Mouse (Mus musculus) lung, postnatal 0 days (tissue): ENCODE data around the gene Slc6a4. TPM values are rescaled to one million over a fixed set of nuclear protein-coding genes. Genes with fewer than 3 reads are reported as not detected.
A peak's percentile ranks its signal among the peaks of the same experiment; 100 is the strongest.

ENCODE experiments used
- ATAC-seq: fragments of 200-750 bp; cut with Nextera tagmentation; 2 replicates; pipeline ENCODE4 v1.8.0; 2017; ENCODE audit warnings: moderate library complexity
- DNase-seq: peaks from one replicate; pipeline ENCODE4 v3.0.0-alpha.2; 2016; ENCODE audit warnings: low spot score
- H3K27ac ChIP-seq: fragments of 300-500 bp; sonication (generic); 2 replicates; pipeline ENCODE4 v1.5.1; 2014; ENCODE audit warnings: antibody characterized with exemption, mild to moderate bottlenecking, low read length, mixed read lengths
- H3K27me3 ChIP-seq: fragments of 300-500 bp; sonication (generic); replicated peaks from 2 replicates; pipeline ENCODE4 v1.6.1; 2014; ENCODE audit warnings: low read length, mixed read lengths; ENCODE audit not compliant: insufficient read depth
- H3K36me3 ChIP-seq: fragments of 300-500 bp; sonication (generic); 2 replicates; pipeline ENCODE4 v1.6.1; 2014; ENCODE audit warnings: low read length, mixed read lengths; ENCODE audit not compliant: insufficient read depth
- H3K4me1 ChIP-seq: fragments of 300-500 bp; sonication (generic); 2 replicates; pipeline ENCODE4 v1.6.1; 2014; ENCODE audit warnings: antibody characterized with exemption, low read depth, low read length, mixed read lengths; ENCODE audit not compliant: insufficient read depth
- H3K4me2 ChIP-seq: fragments of 300-500 bp; sonication (generic); replicated peaks from 2 replicates; pipeline ENCODE4 v1.6.1; 2014; ENCODE audit warnings: low read depth, mild to moderate bottlenecking, low read length, moderate library complexity, mixed read lengths
- H3K4me3 ChIP-seq: fragments of 300-500 bp; sonication (generic); 2 replicates; pipeline ENCODE4 v1.5.1; 2014; ENCODE audit warnings: low read depth, low read length
- H3K9ac ChIP-seq: fragments of 300-500 bp; sonication (generic); replicated peaks from 2 replicates; pipeline ENCODE4 v1.6.1; 2014; ENCODE audit warnings: low read depth, mild to moderate bottlenecking
- H3K9me3 ChIP-seq: fragments of 300-500 bp; sonication (generic); 2 replicates; pipeline ENCODE4 v1.6.1; 2016; ENCODE audit warnings: low read length, mixed read lengths
- CTCF ChIP-seq: IDR thresholded peaks from 2 replicates; pipeline ENCODE4 v1.5.1; 2016; ENCODE audit warnings: antibody characterized with exemption, mild to moderate bottlenecking
- EP300 ChIP-seq: IDR thresholded peaks from 2 replicates; pipeline ENCODE4 v1.6.1; 2016; ENCODE audit warnings: antibody characterized with exemption, mild to moderate bottlenecking, control low read depth
- WGBS: fragments of 180-500 bp; shearing (Covaris S2); extraction: QIAGEN DNeasy Blood & Tissue Kit; methylation state at CpG from one replicate; pipeline ENCODE4 v1.1.7; 2014; 5-methylcytosine and 5-hydroxymethylcytosine counted together
- polyA plus RNA-seq: library from polyadenylated mRNA; unstranded; fragments of >200 nt; fragmentation: Nextera tagmentation; extraction: Ambion mirVana; gene quantifications from 2 replicates; pipeline ENCODE4 v1.2.1, GENCODE M21; 2015

Gene Slc6a4
- polyA plus RNA-seq, 1 experiment from 2014 or later, result 1.8 TPM

GRCm38 (mm10) chr11:77009069-77010025 is 10.9 kb downstream of the Slc6a4 start:
- Histone ChIP-seq H3K4me1 (no peaks in the 10 kb centered on the region), H3K36me3 (no peaks in the 10 kb centered on the region), H3K9me3 (no peaks in the 10 kb centered on the region), H3K27ac (no peak overlapping the region), H3K4me2 (no peak overlapping the region), H3K9ac (no peak overlapping the region), H3K27me3 (no peaks in the 10 kb centered on the region), H3K4me3 (no peak overlapping the region)
- DNase-seq (no peak), ATAC-seq (no peak)
- TF ChIP-seq CTCF (no peak), EP300 (no peak)
- 55% methylated on average over 16 of the region's 16 CpGs for WGBS

- Histone ChIP-seq H3K4me3 (no peak overlapping the region), H3K4me1 (no peaks in the 10 kb centered on the region), H3K9me3 (no peaks in the 10 kb centered on the region), H3K4me2 (no peak overlapping the region), H3K9ac (no peak overlapping the region), H3K27ac (no peak overlapping the region), H3K36me3 (no peaks in the 10 kb centered on the region), H3K27me3 (no peaks in the 10 kb centered on the region)
- DNase-seq (no peak), ATAC-seq (no peak)
- WGBS, result 71% methylated on average over 10 of the region's 10 CpGs
- TF ChIP-seq CTCF (no peak), EP300 (no peak)
These were observed 12.5 kb downstream of the Slc6a4 start for GRCm38 (mm10) chr11:77010762-77011475.

GRCm38 (mm10) chr11:77018046-77018445 is 19.6 kb downstream of the Slc6a4 start:
- Histone ChIP-seq H3K9ac (no peak overlapping the region), H3K4me1 (no peaks in the 10 kb centered on the region), H3K27ac (no peak overlapping the region), H3K4me3 (no peak overlapping the region), H3K9me3 (no peaks in the 10 kb centered on the region), H3K27me3 (no peaks in the 10 kb centered on the region), H3K36me3 (no peaks in the 10 kb centered on the region), H3K4me2 (no peak overlapping the region)
- TF ChIP-seq EP300, result no peak
- TF ChIP-seq CTCF, result no peak
- whole genome bisulfite sequencing, result 87% methylated on average over 11 of the region's 11 CpGs
- DNase-seq (no peak), ATAC-seq (no peak)

- no peak overlapping the region for H3K9ac ChIP-seq
- 18% methylated on average over 8 of the region's 8 CpGs for WGBS
- H3K9me3 ChIP-seq, result no peaks in the 10 kb centered on the region
- no peak overlapping the region for H3K4me3 ChIP-seq
- no peaks in the 10 kb centered on the region for H3K4me1 ChIP-seq
- H3K27me3 ChIP-seq, result no peaks in the 10 kb centered on the region
- no peaks in the 10 kb centered on the region for H3K36me3 ChIP-seq
- DNase-seq (no peak), ATAC-seq (no peak)
- TF ChIP-seq EP300 (no peak), CTCF (no peak)
- H3K27ac ChIP-seq, result no peak overlapping the region
- H3K4me2 ChIP-seq, result no peak overlapping the region
These were observed 21.1 kb downstream of the Slc6a4 start for GRCm38 (mm10) chr11:77019539-77019938.

GRCm38 (mm10) chr11:77021749-77022396 is 23.5 kb downstream of the Slc6a4 start:
- H3K4me1 ChIP-seq, result no peaks in the 10 kb centered on the region
- ATAC-seq (no peak), DNase-seq (no peak)
- TF ChIP-seq CTCF, result no peak
- TF ChIP-seq EP300, result no peak
- H3K9ac ChIP-seq, result no peak overlapping the region
- no peaks in the 10 kb centered on the region for H3K27me3 ChIP-seq
- H3K4me3 ChIP-seq, result no peak overlapping the region
- no peak overlapping the region for H3K27ac ChIP-seq
- H3K4me2 ChIP-seq, result no peak overlapping the region
- H3K9me3 ChIP-seq, result no peaks in the 10 kb centered on the region
- H3K36me3 ChIP-seq, result no peaks in the 10 kb centered on the region
- WGBS, result 60% methylated on average over 9 of the region's 9 CpGs

- Histone ChIP-seq H3K36me3 (no peaks in the 10 kb centered on the region), H3K27ac (no peak overlapping the region), H3K27me3 (no peaks in the 10 kb centered on the region), H3K4me2 (no peak overlapping the region), H3K4me3 (no peak overlapping the region), H3K4me1 (no peaks in the 10 kb centered on the region), H3K9ac (no peak overlapping the region), H3K9me3 (no peaks in the 10 kb centered on the region)
- 66% methylated on average over 3 of the region's 3 CpGs for WGBS
- TF ChIP-seq EP300 (no peak), CTCF (peak; percentile 49)
- ATAC-seq (no peak), DNase-seq (no peak)
These were observed 28.2 kb downstream of the Slc6a4 start for GRCm38 (mm10) chr11:77026559-77026958.
